ENCODE assay signal across 16 mouse cellular contexts in the genomic region with DNA sequence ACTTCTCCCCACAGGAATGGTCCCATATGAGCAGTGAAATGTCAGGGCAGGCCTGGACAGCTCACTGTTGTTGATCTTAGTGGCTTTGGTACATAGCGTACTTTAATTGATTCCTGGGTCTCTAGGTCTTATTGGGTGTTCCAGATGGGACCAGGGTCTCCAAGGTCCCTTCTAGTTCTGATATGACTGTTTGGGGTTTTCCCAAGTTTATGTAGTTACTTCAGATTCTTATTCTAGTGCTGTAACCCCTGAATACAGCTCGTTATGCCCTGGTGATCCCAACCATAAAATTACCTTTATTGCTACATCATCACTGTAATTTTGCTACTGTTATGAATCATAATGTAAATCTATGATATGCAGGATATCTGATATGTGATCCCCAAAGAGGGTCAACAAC.
"Had no signal": no experiment of that assay in that cellular context is flagged by ENCODE, and none has a peak within 500 bp of the region (broad histone marks: within the 10 kb centered on the region; RNA-seq: fewer than 3 reads in every experiment).

No protein-coding gene starts in this region.

- H3K4me3 ChIP-seq: neural tube, embryonic 13.5 days; neural tube, embryonic 15.5 days; stomach, embryonic 15.5 days had no signal

- H3K36me3 ChIP-seq: neural tube, embryonic 13.5 days; neural tube, embryonic 15.5 days; stomach, embryonic 15.5 days had no signal

- H3K27me3 ChIP-seq: neural tube, embryonic 13.5 days; neural tube, embryonic 15.5 days; stomach, embryonic 15.5 days had no signal

- H3K4me2 ChIP-seq: neural tube, embryonic 13.5 days; neural tube, embryonic 15.5 days; stomach, embryonic 15.5 days had no signal

- DNase-seq: retina, postnatal 1 day; right cerebral cortex, adult 18-20 months; right cerebral cortex, postnatal 14 days; right cerebral cortex, postnatal 25 days; right cerebral cortex, postnatal 4 days; spleen, adult 18-20 months; thymus, adult 18-20 months; thymus, adult 2 months; thymus, postnatal 14 days; thymus, postnatal 25 days; thymus, postnatal 36 days; thymus, postnatal 4 days had no signal

- H3K4me1 ChIP-seq: stomach, embryonic 15.5 days had no signal

- H3K27ac ChIP-seq: neural tube, embryonic 13.5 days; neural tube, embryonic 15.5 days; stomach, embryonic 15.5 days; stomach, postnatal 0 days had no signal

- H3K9ac ChIP-seq: neural tube, embryonic 13.5 days; neural tube, embryonic 15.5 days; stomach, embryonic 15.5 days had no signal

- H3K9me3 ChIP-seq: neural tube, embryonic 13.5 days; neural tube, embryonic 15.5 days; stomach, embryonic 15.5 days had no signal
